Mouse (Mus musculus) liver (tissue): ENCODE results near the gene Pomt1.
"Not testable (repeated sequence)": the region's sequence is repeated elsewhere in the genome, so short reads cannot be mapped to it uniquely, and the experiment has no call there.

ENCODE experiments used
- DNase-seq: peaks from one replicate; pipeline ENCODE4 v3.0.0-alpha.2; 2020; ENCODE audit warnings: mixed read lengths

Pomt1 gene

DNA sequence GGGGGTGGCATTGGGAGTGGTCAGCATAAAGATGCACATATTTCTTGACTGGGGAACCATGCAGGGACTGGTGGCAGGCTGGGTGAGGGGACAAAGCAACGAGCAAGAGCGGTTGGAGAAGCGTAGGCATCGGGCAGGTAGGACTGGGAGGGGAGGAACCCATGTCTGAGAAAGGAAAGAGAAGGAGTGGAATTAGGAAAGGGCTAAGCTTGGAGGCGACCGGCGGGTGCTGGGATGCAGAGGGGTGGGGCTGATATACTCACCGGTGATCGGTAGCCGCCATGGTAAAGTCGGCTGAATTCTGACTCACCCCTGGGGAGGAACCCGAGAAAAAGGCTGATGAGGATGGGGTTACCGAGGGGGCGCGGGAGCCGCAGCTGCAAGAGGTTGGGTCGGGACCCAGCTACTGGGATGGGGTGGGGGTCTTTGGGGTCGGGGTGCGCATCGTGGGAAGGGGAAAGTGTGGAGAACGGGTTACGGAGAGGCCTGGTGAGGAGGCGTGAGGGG is 51.0 kb downstream of the Pomt1 start, which contains the start of gene Golga2:
Golga2 (plus strand) TSS at position 51 of the 507 bp plus-strand sequence.
- DNase-seq = peak; percentile 51

DNA sequence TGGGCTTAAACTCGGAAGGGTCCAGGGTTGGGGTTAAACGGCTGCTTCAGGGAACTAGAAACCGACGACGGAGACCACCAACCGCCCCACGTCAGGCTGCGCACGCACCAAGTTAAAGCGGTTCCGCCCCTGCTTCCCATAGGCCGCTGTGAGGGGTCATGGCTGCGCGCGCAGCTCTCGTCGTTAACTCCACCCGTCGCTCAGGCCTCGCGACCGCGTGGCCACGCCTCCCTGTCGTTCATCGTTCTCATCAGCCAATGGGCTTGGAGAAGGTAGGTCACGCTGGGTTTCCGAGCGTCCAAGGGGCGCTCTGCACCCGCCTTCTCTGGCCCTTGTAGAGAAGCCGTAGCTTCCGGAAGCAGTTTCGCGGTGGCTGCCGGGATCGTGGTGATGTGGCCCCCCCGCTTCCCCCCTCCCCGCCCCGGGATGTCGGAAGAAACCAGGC is 51.6 kb downstream of the Pomt1 start, which contains the start of gene Swi5:
Swi5 (minus strand) TSS at position 153 of the 445 bp plus-strand sequence.
- peak; percentile 100 for DNase-seq

GRCm38 (mm10) chr2:32288371-32288931 is 52.1 kb downstream of the Pomt1 start:
- no peak for DNase-seq

DNA sequence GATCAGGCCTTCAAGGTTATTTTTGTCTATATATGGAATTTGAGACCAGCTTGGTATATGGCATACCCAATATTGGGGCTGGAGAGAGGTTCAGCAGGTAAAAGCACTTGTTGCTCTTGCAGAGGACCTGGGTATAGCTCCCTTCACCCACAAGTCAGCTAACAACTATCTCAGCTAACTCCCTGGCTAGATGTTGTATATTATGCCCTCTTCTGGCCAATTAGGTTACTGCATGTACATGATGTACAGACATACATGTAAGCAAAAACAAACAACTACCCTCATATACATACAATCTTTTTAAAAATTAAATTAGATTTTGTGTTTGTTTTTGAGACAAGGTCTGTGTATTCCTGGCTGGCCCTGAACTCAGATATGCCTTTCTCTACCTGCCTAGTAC is 53.2 kb downstream of the Pomt1 start:
- no peak for DNase-seq

GRCm38 (mm10) chr2:32294348-32294747 is 58.0 kb downstream of the Pomt1 start:
- DNase-seq = no peak

- DNase-seq = no peak
Observed at GRCm38 (mm10) chr2:32295285-32295684, 58.9 kb downstream of the Pomt1 start.

DNA sequence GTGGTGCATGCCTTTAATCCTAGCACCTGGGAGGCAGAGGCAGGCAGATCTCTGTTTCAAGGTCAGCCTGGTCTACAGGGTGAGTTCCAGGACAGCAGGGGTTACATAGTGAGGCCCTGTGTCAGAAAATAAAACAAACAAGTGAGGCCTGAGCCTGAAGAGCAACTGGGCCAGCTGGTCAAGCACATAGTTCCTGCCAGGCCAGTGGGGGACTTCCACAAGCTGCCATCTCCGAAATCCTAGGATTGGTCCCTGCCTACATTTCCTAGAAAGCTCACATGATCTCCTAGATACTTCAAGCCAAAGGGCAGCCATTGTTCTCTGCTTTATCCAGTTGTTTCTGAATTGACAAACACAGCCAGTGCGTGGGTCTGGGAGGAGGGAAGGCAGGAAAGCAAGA is 59.5 kb downstream of the Pomt1 start:
- not testable (repeated sequence) for DNase-seq

- DNase-seq = no peak
Observed at GRCm38 (mm10) chr2:32299469-32299868, 63.1 kb downstream of the Pomt1 start.

GRCm38 (mm10) chr2:32302952-32303351 is 66.6 kb downstream of the Pomt1 start:
- DNase-seq = no peak

- DNase-seq = peak; percentile 61
Observed at GRCm38 (mm10) chr2:32304145-32304832, 67.9 kb downstream of the Pomt1 start.
